Mouse (Mus musculus) spleen, postnatal 14 days (tissue): ENCODE results near the gene 5031410I06Rik.
"Not testable (repeated sequence)": the region's sequence is repeated elsewhere in the genome, so short reads cannot be mapped to it uniquely, and the experiment has no call there.

ENCODE experiments used
- DNase-seq, 2 experiments: peaks; one replicate each; pipeline ENCODE4 v3.0.0; 2021 to 2022; ENCODE audit warnings: low spot score in 2 of 2

5031410I06Rik gene

DNA sequence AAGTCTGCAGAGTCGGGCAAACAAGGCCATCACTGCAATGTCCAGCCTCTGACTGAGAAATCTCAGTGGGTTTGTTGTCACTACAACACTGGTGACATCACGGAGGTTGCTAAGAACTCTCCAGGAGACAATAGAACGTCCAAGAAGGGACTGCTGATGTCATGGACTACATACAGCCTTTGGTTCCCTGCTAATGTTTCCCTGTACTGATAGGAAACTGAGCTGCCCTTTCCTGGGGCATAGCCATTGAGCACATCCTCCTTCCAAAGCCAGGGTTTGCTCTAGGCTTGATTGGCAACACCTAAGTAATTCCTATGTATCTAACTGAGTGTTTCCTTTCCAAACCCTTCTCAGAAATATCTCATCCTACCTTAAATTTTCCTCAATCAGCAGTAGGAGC lies at the start of gene 5031410I06Rik:
5031410I06Rik (minus strand) TSS at position 101 of the 400 bp plus-strand sequence.
- DNase-seq: not testable (repeated sequence)

DNA sequence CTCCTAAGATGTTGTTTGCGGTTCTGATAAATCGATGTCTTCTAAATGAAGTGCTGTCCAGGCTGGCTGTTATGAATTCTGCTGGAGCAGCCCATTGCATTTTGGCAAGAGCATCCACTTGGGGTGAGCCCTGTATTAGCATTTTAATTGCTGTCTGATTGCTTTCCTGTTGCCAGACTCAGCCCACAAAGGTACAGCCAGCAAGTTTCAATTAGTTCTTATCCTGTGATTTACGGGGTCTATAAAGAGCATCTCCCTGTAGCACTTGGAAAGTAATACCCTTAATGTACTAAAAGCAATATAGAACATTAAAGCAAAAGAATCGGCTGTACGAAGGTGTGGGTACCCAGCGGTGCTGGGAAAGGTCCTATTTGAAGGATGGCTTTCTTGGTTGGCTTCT lies 37.7 kb upstream of the 5031410I06Rik start:
- DNase-seq: no peak

DNA sequence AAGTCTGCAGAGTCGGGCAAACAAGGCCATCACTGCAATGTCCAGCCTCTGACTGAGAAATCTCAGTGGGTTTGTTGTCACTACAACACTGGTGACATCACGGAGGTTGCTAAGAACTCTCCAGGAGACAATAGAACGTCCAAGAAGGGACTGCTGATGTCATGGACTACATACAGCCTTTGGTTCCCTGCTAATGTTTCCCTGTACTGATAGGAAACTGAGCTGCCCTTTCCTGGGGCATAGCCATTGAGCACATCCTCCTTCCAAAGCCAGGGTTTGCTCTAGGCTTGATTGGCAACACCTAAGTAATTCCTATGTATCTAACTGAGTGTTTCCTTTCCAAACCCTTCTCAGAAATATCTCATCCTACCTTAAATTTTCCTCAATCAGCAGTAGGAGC lies 16.2 kb upstream of the 5031410I06Rik start, which contains the start of gene Gm10220:
Gm10220 (minus strand) TSS at position 101 of the 400 bp plus-strand sequence.
- DNase-seq: not testable (repeated sequence)

DNA sequence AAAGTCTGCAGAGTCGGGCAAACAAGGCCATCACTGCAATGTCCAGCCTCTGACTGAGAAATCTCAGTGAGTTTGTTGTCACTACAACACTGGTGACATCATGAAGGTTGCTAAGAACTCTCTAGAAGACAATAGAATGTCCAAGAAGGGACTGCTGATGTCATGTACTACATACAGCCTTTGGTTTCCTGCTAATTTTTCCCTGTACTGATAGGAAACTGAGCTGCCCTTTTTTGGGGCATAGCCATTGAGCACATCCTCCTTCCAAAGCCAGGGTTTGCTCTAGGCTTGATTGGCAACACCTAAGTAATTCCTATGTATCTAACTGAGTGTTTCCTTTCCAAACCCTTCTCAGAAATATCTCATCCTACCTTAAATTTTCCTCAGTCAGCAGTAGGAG lies 16.0 kb downstream of the 5031410I06Rik start, which contains the start of gene Gm10471:
Gm10471 (minus strand) TSS at position 101 of the 400 bp plus-strand sequence.
- DNase-seq: not testable (repeated sequence)

DNA sequence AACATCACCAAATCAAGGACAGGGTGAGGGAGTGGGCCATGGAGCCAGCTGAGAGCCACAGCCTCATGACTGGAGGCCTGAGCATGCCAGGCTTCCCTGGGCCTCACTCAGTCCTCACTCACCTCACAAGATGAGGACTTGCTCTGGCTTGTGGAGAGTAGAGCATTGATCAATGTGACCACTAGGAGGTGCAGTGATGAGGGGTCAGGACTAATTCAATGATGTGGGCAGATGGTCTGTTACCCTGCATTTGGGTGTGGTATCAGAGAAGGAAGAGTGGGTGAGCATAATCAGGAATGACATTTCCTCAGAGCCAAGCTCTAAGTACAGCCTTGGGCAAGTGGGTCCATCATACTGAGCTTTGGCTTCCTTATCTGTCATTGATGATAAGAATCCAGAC lies 26.1 kb downstream of the 5031410I06Rik start:
- DNase-seq: not testable (repeated sequence)

DNA sequence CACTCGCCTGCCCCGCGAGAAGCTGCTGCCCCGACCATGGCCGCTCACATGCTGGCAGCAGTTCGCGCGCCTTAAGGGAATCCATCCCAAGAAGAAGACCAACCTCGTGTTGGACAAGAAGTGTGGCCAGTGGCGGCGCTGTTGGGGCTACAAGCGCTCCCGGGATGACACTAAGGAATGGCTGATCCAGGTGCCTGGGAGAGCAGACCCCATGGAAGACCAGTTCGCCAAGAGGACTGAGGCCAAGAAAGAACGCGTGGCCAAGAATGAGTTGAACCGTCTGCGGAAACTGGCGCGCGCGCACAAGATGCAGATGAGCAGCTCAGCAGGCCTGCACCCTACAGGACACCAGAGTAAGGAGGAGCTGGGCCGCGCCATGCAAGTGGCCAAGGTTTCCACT lies 34.4 kb downstream of the 5031410I06Rik start:
- DNase-seq: no peak

DNA sequence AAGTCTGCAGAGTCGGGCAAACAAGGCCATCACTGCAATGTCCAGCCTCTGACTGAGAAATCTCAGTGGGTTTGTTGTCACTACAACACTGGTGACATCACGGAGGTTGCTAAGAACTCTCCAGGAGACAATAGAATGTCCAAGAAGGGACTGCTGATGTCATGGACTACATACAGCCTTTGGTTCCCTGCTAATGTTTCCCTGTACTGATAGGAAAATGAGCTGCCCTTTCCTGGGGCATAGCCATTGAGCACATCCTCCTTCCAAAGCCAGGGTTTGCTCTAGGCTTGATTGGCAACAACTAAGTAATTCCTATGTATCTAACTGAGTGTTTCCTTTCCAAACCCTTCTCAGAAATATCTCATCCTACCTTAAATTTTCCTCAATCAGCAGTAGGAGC lies 46.7 kb downstream of the 5031410I06Rik start, which contains the start of gene Gm7347:
Gm7347 (minus strand) TSS at position 101 of the 400 bp plus-strand sequence.
- DNase-seq: not testable (repeated sequence)
